Mouse (Mus musculus): ENCODE measurements around the gene Tpd52l1.

Gene Tpd52l1

DNA sequence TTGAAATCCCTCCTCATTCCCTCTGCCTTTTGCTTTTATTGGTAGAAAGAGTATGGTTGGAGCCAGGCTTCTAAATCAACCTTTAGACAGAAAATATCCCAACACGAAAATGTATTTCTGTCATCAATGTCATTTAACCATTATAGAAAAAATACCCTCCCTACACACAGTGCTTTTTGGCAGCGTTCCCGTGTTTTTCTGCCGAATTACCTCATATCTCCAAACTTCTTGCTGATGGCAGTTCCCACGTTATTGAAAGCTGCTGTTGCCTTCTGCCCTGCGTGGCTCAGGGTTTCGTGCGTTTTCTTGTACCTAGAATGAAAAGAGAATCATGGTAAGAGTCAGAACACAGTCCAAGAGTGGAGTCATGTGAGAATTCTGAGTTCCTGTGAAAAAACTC, 99.4 kb downstream of the Tpd52l1 start:
- no peak for DNase-seq (ENCODE audit: low read depth, low spot score)

DNA sequence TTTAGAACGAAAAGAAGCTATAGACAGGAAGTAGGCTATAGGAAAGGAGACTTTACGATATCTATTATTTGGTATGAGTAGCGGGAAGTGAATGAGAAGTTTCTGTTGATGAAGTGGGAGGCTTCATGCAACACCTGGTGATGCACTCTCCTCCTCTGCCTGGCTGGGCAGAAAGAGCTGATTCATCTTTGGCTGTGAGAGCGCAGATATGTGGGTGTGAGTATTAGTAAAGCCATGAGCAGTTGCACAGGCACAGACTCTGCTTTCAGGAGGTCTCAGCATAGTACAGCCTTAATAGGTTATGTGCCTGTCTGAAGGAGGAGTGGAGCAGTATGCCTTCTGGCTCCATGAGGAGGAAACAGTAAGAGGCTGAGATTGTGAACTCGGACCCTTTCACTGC, 109.3 kb downstream of the Tpd52l1 start:
- DNase-seq (ENCODE audit: low read depth, low spot score), result no peak

DNA sequence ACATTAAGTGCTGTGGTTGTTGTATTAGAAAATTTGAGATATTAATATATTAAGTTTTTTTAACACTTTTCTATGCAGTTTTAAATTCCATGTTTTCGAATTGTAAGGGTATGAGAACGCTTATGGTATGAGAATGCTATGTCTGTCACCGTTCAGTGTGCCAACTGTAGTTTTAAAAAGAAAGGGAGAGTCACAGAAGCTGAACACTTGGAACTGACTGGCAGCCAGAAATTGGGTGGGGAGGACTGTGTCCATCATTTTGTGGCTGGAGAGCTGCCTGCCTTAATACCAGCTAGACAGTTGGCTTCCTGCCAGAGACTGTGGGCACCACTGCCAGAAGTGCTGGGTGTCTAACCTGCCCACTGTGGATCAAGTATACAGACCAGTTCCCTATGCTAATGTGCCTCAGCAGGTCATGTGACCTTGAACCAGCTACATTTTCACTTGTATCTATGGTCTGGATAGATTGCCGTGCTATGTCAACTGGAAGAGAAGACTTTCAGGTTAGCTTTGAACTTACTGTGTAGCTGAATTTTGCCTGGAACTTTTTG, 114.5 kb downstream of the Tpd52l1 start:
- DNase-seq (ENCODE audit: low read depth, low spot score), result no peak

DNA sequence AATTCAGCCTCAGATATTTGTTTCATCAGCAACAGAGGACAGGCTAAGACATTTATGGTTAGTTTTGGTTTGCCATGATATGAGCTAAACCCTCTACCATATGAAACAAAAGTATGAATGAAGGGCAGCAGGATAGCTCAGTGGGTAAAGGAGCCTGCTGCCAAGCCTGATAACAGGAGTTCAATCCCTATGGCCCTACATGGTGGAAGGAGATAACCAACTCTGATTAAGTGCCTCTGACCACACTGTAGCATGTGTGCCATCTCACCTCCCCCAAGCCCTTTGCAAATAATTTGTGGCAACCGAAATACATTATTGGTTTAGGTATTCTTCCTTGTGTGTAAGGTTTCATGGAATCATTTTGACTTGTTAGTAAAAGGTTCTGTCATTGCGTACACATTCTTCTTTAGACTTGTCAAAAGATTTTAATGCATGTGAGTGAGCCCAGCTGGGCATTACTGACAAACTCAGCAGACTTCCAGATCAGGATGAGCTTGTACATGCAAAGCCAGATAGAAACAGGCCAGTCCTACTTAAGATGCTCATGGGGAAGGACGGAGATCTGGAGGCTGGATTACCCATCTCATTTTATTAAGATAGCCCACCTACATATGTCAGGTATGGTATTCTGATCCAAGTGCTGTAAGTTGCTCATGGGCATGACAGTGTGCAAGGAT, 115.3 kb downstream of the Tpd52l1 start:
- DNase-seq (ENCODE audit: low read depth, low spot score), result no peak

DNA sequence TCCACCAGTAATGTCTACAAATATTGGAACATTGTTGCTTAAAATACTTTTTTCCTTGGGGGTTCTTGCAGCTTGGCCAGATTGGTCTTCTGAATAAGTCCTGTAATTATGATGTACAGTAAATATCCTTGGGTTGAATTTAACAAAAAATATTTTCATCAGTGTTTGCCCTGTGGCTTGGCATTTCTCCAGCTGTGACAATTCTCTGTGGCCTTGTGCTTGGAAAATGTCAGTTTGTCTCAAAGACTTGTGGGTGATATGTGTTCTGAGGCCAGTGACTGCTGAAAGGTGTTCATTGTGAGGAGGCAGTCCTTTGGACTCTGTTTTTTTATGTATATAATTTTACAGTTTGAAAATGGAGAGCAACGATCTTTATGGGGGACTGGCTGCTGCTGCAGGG, 116.3 kb downstream of the Tpd52l1 start:
- no peak for DNase-seq (ENCODE audit: low read depth, low spot score)

DNA sequence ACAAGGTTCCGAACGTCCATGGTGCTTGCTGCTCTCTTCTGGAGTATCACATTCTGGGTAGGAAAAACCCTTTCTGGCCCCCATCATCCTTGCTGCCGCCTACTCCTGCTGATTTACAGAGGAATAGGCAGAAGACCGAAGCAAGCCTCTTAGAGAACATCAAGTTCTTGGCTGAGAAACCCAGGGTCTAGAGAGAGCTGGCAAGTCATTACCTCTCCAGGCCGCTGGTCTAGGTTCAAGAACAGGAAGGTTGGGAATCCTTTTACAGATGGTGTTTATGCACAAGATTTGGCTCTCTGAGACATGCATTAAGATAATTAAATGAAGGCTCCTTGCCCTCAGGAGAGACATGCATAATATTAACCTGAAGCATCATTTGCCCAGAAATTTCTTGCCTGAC, 127.3 kb downstream of the Tpd52l1 start:
- no peak for DNase-seq (ENCODE audit: low read depth, low spot score)

DNA sequence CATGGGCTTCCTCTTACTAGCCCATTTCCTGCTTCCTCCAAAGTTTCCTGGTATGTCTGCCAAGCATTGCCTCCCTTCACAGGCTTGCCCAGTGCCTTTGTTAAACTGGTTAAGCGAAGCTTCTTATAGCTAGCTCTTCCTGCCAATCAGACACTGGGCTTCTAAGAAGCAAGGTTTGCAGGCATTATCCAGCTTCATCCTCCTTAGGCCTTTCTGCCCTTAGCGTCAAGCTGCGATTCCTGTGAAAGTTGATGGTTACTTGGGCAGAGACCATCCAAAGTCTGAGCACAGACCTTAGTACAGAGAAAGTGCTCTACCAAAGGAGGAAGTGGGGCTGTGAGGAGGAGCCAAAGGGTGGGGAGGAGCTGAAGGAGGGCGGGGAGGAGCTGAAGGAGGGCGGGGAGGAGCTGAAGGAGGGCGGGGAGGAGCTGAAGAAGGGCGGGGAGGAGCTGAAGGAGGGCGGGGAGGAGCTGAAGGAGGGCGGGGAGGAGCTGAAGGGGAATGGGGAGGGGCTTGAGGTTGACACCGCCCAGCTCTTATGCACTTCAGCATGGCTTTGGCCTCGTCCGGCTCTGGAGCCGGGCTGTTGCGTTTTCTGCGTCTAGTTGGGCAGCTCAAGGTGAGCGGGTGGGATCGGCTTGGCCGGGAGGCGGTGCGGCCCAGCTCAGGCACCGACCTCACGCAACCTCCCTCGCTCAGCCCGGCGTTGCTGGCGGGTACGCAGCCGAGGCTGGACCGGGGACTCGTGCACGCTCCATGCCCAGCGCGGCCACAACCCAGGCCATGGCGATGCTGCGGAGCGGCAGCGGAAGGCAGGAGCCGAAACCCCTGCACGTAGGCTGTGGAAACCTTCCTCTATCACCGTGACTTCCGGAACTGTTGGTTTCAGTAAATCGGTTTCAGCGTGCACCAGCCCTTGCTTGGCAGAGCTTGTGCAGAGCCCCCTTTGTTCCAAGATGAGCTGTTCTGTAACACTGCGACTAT, 132.6 kb downstream of the Tpd52l1 start, which contains the start of gene Hddc2:
Gene Hddc2 (plus strand): TSS at position 519 of the 984 bp plus-strand sequence.
- DNase-seq (ENCODE audit: low read depth, low spot score), result peak; percentile 77

DNA sequence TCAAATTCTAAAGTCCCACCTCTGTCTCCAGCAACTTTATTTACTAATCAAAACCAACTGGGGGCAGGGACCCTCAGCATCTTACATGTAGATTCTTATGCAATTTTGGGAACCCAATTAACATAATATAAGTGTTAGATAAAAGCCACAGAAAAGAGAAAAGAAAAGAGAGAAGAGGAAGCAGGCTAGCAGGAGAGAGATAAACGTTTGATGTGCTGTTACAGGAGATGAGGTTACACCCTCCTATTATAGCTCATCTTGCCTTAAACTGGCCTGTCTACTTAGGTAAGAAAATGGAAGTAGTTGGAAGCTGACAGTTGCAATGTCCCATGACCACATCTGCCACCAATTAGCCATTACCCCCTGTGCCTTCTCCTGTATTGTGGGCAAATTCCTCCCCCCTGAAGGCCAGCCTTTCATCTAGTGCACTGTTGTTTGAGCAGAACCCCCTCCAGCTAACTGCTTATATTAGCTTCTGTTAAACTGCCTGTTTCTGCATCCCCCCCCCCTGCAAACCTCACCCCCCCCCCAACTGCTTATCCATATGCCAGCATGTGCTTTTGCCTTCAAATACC, 138.6 kb downstream of the Tpd52l1 start:
- no peak for DNase-seq (ENCODE audit: low read depth, low spot score)

DNA sequence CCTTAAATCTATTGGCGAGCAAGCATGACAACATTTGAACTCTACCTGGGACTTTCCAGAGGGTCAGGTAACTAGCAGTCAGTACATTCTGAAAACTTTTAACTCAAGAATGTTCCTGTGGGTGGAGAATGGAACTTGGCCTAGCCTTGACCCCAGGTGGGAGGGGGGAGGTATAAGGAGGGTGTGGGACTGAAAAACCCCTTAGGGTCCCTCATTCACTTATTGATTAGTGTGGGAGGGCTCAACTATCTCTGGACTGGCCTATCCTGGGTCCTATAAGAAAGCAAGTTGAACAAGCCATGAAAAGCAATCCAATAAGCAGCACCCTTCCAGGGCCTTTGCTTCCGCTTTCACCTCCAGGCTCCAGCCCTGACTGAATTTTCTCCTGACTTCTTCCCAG, 142.3 kb downstream of the Tpd52l1 start:
- no peak for DNase-seq (ENCODE audit: low read depth, low spot score)

DNA sequence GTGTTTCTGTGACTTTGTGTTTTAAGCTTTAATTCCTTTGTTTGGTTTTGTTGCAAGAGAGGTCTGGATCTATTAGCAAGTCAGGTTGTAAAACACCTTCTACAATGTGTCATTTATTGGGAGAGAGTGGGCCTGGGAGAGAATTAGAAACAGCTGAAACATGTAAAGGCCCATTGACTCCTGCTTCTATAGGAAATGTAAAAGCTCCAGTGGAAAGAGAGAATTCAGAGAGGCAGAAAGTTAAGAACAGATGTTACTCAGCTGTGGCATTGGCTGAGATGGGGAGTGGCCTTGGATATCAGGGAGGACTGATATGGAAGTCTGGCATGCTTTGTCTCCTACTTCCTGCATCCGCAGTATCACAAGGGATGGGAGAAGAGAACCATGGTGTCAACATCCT, 145.5 kb downstream of the Tpd52l1 start:
- no peak for DNase-seq (ENCODE audit: low read depth, low spot score)

DNA sequence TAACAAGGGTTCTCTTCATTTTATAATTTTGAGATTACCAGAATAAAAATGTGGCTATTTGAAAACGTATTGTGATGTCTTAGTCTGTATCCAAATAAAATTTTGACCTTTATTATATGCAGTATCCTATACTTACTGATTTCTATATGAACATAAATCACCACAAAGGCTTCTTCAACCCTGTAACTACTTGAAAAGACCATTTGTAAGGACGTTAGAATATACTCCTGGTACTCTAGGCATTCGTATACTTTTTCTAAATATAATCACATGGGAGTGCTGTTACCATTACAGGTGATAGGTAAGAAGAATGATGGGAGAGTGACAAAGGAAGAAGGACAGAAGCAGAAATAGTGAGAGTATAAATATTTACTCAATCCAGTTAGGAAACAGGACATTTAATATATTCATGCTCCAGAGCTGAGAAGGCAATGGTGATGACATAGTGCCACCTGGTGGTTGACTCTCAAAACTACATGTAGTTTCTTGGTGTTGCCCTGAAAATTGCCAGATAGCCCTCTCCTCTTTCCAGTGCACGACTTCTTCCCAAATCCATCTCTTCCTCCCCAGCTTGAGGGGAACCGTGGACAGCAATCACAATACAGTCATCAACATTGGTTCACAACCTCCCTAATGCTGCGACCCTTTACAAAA, 146.7 kb downstream of the Tpd52l1 start:
- DNase-seq (ENCODE audit: low read depth, low spot score), result peak; percentile 63

DNA sequence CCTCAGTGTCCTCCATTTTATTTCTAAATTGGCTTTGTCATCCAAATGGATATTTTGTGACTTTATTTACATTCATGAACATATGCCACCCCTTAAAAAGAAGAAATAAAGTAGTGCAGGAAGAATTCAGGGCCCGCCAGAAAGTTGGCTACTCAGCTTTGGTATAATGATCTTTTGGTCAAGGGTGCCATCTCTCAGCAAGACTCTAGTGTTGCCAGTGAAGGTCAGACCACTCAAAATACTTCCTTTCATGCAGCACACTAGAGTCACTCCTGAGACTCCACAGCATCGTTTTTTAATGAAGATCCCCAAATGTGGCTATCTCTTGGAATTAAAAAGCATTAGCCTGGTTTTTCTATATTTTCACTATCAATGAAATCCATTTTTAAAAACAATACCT, 147.5 kb downstream of the Tpd52l1 start:
- no peak for DNase-seq (ENCODE audit: low read depth, low spot score)

DNA sequence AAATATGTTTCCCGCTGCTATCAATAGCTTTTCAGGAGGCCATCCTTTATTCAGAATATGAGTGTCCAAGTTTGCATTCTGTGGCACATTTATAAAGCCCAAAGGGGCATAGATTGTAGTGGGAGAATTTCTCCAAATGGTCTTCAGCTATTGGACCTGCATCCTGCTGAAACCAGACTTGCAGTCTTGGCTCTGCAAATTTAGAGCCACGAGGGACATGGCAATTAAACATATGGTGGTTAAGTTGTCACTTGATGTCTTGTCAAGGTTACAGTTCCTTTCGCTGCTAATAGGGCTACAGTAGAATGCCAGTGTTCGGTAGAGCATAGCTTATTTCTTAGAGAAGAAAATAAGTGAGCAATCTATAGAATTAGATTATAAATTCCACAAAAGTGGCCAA, 148.7 kb downstream of the Tpd52l1 start:
- no peak for DNase-seq (ENCODE audit: low read depth, low spot score)

DNA sequence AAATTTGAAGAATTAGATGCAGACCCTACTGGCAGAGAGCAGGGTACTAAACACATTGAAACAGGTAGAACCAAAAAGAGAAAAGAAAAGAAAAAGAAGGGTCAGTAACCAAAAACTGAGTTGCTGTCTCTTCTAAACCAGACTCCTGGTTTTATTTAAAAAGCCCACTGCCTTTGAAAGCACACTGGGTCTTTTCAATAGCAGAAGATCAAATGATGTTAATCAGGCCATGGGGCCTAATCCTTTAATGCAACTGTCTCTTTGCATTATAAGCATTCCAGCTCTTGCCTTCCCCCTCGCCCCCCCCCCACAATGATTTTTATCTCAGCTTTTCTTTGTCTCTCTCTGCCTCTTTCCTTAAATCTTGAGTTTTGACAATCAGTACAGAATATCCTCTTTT, 149.3 kb downstream of the Tpd52l1 start:
- no peak for DNase-seq (ENCODE audit: low read depth, low spot score)

DNA sequence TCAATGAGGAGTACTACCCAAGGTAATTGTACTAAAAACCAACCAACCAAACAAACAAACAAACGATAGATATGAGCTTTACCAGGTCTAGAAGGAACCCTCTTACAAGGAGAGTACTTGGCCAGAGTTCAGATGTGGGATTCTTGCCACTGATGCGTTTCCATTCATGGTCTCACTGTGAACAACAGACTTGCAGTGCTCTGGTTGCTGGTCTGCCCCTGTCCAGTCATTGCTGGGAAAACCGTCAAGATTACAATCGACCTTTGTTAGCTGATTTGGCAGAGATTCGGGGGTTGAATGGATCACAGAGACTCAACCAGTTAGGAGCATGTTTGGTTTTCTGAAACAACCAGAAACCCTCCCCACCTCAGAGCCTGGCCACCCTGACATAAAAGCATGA, 150.1 kb downstream of the Tpd52l1 start:
- DNase-seq (ENCODE audit: low read depth, low spot score), result no peak

DNA sequence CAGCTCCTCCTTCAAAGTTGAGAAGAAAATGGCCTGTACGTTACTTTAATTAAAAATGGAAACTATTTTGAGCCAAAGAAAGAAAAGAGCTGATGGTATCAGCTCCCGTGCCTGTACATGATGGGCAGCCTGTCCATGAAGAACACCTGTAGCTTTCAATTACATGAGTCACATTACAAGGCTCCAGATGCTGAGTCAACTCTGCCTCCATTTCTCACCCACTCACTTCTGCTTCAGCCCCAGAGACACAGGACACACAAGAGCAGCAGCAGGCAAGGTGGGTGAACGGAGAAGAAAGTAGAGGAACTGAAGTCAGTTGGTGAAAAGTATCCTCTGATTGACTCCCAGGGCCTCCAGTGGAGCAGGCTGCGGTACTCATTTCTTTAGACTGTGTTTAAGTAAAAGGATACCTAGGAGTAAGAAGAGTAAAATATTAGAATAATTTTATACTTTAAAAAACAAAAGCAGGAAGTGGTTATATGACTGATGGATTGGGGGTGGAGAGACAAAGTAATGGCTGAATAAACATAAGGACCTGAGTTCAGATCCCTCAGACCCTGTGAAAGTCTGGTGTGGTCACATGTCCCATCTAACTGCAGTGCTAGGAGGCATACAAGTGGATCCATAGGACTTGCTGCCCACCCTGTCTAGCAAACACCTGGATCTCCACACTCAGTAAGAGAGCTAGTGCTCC, 156.9 kb downstream of the Tpd52l1 start:
- no peak for DNase-seq (ENCODE audit: low read depth, low spot score)

DNA sequence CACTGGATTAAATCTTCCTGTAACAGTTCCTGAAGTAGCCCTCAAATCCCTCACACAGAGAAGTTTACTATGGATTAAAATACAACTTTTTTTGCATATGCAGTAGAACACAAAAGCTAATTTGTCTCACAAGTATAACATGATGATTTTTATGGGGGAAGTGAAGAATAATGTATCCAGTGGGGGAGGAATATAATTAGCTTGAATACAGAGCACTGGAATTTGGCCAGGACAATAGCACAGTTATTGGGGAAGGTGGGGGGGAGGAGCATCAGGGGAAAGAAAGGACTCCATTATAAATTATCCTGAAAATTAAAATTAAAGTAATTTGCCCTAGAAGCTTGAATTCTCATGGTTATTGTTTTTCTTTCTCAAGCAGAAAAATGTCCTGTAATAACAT, 158.0 kb downstream of the Tpd52l1 start:
- no peak for DNase-seq (ENCODE audit: low read depth, low spot score)

All from embryo, embryonic 11.5 days (tissue).